Mouse (Mus musculus) lung, postnatal 36 days (tissue): ENCODE measurements around the gene Olfr1513.
"Not testable (repeated sequence)": the region's sequence is repeated elsewhere in the genome, so short reads cannot be mapped to it uniquely, and the experiment has no call there.

ENCODE experiments used
- DNase-seq: peaks from one replicate; pipeline ENCODE4 v3.0.0; 2022; ENCODE audit warnings: mixed read lengths

The Olfr1513 gene

DNA sequence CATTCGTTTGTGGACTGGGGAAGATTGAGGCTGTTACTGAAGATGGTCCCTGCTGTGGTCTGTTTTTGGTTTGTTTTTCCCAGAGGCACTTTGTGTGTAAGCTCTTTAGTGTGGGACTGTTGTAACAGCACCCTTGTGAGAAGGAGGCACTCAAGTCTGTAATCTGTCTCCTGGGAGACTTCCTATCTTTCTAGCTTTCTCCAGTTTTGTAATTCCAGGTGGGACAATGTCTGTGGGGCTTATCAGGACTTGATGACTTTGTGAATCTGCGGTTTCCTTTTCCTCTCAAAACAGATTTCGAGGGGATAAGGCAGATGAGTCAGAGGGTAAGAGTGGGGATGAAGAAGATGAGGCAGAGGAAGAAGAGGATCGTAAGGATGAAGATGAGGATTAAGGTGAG lies at the start of gene Olfr1513:
Olfr1513 (minus strand) TSS at position 101 of the 400 bp plus-strand sequence.
- no peak for DNase-seq

DNA sequence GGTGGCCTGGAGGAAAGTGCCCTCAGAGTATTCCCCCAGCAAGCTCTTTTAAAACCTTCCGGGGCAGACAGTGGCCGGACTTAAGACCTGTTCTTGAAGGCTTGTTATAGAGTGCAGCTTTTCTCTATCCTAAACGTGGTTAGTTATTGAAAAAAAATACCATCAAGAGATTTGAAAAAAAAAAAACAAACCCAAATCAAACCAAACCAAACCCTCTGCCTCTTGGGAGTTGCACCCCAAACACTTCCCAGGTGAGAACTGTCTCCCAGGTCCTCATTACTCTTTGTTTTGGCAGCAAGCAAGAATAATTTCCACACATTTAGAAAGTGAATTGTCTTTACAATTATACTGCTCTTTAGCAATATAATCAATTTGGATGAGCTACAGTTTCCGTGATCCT lies 41.1 kb upstream of the Olfr1513 start, which contains the start of gene Olfr1511:
Olfr1511 (minus strand) TSS at position 101 of the 400 bp plus-strand sequence.
- no peak for DNase-seq

DNA sequence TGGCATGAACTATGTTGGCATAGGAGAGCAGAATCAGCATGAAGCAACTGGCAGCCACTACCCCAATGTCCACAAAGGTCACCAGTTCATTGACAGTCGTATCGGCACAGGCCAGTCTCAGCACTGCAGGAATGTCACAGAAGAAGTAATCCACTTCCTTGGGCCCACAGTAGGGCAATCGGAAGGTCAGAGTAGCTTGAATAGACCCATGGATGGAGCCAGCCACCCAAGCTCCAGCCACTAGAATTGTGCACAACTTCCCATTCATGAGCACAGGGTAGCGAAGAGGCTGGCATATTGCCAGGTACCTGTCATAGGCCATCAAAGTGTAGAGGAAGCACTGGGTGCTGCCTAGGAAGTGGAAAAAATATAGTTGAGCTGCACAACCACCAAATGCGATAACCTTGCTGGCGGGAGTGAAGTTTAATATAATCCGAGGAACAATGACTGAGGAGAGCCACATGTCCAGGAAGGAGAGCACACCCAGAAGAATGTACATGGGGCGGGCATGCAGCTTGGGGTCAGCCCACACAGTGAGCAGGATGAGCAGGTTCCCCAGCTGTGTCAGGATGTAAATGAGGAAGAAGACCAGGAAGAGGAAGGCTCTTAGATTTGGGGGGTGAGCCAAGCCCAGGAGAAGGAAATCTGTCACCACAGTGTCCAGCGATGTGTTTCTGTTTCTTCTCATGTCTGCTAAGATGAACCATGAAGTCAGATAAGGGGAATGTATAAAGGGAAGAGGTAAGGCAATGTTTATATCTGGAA lies 34.1 kb upstream of the Olfr1513 start:
- DNase-seq = not testable (repeated sequence)

DNA sequence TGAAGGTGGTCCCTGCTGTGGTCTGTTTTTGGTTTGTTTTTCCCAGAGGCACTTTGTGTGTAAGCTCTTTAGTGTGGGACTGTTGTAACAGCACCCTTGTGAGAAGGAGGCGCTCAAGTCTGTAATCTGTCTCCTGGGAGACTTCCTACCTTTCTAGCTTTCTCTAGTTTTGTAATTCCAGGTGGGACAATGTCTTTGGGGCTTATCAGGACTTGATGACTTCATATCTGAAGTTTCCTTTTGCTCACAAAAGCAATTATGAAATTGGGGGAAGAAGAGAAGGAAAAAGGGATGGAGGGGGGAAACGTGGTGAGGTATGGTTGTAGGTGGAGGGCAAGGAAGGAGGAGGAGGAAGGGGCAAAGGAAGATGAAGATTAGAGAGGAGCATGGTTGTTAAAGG lies 22.9 kb upstream of the Olfr1513 start, which contains the start of gene Olfr1512:
Olfr1512 (minus strand) TSS at position 101 of the 400 bp plus-strand sequence.
- no peak for DNase-seq

DNA sequence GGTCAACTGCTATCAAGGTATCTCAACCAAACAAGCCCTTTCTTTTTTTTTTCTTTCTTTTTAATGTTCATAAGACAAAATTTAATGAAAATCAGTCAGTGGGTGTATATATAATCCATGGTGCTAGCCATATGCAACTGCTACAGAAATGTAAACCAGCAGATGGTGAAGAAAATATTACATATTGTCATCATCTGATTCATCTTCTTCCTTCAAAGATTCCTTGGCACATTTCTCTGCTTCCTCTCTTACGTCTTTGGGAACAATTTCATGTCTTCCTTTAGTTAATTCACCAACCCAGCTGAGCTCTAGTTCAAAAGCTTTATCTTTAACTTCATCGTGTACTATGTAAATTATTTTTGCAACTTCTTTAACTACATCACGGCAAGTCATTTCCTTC lies 12.5 kb upstream of the Olfr1513 start:
- no peak for DNase-seq

DNA sequence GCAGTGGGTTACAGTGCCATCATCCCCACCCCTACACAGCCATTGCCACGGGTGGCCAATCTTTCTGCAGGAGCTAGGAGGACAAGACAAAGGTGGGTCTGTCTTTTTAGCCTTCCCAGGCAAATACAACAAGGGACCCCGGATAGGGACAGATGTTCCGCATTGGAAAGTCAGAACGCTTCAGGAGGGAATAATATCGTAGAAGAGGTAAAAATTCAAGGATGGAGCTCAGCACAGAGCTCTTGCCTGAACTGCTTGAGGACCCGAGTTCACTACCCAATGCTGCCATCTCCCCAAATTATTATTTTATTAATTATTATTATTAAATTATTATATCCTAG lies 16.7 kb downstream of the Olfr1513 start:
- DNase-seq = no peak

DNA sequence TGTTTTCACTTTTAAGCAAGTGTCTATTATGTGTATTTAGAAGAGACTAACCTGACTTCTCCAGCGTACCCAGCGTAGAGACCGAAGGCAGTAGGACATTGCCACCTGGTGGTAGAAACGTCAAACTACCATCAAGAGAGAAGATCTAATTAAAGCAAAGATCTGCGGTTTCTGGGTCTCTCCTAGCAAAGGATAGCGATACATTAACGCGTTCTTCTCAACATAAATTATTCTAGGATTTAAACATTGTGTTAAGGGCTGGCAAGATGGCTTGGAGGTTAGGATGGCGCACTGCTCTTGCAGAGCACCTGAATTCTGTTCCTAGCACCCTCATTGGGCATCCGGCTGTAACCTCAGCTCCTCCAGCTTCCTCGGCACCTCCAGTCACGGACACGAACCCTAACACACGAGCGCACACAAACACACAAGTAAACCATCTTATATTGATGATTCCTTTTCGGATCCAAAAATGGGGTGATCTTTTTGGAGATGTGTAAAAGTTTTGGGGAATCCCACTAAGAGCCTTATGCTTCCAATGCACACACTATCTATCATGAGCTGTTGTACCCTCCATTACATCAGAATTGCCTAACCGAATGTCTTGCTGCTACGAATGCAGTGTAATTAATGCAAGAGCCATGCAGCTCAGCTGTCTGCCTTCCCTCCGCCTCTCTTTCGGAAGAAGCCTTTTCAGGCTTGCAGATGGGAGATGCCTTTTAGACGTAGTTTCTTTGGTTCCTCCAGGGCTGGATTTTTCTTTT lies 17.3 kb downstream of the Olfr1513 start:
- DNase-seq = peak; percentile 83

DNA sequence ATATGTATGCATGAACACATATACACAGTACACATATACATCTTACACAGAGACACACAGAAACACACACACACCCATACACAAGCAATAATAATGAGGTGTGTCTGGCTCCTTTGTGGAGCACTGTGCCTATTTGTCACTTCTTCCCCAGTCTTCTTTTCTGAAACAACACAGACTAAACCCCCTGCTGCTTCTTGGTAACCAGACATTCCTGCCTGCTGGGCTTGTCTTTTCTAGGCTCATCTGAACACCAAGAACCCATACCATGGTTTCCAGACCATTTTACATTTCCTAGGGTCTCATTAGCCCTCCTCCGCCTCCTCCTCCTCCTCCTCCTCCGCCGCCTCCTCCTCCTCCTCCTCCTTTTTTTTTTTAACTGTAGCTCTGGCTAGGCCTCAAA lies 24.0 kb downstream of the Olfr1513 start:
- no peak for DNase-seq

DNA sequence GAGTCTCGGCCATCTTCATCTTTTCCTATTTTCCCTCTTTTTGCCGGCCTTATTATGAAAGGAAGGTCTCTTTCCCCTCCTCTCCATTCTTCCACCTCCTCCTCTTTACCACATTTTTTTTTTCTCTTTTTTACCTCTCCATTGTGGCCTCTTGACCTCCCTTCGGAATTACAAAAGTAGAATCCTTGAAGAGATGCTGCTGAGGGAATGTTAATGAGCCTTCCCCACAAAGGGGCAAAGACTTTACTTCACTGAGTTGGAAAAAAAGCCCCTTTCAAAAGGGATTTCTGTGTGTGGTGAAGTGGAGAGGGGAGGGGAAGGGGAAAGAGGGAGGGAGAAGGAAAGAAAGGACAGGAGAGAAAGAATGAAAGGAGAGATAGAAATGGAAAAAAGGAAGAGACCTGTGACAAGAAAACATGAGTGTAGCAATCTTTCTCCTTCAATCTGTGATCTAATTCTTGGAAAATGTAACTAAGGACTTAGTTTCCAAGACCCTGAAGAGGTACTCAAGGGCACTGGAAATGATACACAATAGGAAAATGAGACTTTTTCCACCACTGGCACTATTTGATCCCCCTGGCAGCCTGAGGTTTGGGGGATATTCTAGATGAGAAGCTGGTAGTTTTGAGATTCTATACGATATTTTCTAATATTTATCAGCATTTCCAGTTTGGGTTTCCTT lies 25.0 kb downstream of the Olfr1513 start:
- no peak for DNase-seq

DNA sequence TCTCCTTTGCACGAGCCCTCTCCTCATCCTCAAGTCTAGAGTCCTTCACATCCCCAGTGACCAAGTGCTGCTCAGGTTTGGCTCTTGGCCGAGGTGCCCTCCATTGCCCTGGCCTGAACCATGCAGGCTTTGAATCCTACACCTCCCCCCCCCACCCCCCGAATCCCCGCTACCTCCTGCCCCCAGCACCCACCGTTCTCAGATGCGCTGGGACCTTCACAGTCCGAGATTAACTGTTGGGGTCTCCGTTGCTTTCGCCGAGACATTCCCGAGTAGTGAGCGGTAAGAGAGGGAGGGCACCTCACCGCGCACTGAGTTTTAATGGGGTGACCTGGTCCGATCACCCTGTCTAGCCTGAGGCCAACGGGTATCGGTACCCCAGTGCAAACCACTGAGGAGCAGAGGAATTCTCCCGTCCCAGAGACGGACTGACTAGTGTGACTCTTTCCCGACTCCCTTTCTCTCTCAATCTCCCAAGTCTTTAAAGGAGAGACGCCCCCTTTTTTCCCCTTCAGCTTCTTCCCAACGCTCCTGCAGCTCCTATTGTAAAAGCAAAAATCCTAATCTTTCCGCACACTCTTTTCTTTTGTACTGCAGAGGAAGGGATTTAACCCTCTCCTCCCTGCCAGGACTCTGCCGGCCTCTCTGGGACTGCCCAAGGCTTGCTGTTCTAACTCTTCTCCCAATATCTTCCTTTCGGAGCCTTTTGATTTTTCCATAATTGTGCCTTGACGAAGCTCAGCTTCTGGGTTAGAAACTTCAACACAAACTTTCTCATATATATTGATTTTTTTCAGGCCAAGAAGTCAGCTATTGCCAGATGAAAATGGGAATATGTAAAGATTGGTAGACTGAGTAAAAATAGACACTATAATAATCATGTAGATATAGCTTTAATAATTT lies 28.0 kb downstream of the Olfr1513 start, which contains the start of gene Sall2:
Sall2 (minus strand) TSS at position 853 of the 903 bp plus-strand sequence.
- DNase-seq = no peak

DNA sequence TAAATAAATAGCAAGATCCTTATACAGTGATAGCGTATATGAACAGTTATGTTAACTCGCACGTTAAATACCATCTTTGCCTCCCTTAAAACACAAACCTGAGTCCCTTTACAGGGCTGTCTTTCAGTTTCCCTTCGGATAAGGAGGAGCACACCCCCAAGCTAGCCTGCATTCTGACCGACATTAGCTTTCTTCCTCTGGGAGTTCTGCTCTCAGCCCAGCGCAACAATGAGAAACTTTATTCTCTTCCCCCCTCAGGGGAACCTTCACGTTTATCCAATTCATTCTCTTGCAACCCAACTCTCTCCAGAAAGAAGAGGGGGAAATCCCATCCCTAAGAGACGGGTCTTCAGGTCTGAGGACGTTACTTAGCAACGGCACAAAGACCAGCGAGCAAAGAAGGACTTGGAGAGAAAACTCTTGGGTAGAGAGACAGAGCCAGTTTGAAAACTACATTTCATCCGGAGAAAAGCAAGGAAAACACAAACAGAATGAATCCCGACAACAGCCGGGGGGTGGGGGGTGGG lies 28.8 kb downstream of the Olfr1513 start:
- DNase-seq = no peak

DNA sequence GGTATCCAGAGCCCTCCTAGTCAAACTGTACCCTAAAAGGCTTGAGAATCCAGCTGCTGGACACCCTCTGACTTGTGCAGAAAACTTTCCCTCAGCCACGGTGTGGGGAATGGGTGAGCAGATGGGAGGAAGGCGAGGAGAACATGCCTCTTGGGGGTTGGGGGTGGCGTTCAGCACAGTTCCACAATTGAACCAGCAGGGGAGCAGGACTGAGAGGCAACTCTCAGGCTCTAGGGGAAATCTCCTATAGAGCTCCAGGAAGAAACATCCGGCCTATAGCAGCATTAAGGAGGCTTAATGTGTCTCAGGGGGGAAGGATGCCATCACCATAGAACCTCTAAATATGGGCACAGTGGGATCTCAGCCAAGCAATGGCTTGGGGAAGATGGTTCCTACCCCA lies 30.3 kb downstream of the Olfr1513 start:
- DNase-seq = no peak

DNA sequence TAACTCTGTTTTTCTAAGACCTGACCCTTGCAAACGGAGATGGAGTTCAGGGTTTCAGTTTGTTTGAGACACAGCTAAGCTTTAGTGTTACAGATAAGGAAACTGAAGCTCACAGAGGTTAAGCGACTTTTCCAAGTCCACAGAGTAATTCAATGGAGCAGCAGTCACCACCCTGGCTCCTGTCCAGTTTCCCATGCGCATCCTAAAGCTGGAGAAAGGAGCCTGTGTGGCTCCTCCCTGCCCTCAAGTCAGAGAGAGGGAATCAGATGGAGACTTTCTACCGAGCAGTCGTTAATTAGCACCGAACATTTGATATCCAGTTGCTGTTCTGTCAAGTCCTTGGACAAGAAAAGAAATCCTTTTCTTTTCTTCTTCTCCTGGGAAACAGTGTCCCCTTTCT lies 36.8 kb downstream of the Olfr1513 start:
- DNase-seq = no peak

DNA sequence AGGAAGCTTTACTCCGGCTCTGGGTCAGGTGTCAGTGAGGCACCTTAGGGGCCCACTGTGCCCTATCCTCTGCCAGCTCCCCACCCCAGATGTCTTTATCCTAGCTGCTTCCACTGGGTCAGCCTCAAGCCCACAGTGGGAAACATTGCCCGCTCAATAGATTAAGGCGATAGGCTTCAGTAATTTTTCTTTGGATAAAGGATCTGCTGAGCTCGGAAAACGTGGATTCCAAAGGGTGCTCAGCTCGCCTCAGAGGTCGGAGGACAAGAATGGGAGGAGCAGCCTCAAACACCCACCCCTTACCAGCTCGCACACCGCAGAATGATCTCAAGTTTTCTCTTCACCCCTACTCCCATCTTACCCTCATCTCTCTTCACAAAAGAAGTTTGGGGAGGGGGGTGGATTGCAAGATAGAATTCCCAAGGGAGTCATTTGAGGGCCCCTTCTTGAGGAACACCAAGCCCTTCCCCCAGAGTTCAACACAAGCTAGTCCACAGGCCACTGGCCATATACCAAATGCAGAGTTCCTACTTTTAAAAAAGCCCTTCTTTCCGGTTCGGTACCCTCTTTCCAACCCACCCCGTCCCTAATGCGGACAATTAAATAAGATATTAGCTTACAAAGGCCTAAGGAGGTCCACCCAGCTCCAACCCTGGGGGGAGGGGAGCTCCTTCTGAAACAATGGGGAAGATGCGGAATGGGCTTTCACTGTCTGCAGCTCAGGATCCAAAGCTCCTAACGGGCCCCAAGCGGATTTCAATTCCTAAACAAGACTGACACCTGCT lies 39.6 kb downstream of the Olfr1513 start:
- DNase-seq = peak; percentile 15

DNA sequence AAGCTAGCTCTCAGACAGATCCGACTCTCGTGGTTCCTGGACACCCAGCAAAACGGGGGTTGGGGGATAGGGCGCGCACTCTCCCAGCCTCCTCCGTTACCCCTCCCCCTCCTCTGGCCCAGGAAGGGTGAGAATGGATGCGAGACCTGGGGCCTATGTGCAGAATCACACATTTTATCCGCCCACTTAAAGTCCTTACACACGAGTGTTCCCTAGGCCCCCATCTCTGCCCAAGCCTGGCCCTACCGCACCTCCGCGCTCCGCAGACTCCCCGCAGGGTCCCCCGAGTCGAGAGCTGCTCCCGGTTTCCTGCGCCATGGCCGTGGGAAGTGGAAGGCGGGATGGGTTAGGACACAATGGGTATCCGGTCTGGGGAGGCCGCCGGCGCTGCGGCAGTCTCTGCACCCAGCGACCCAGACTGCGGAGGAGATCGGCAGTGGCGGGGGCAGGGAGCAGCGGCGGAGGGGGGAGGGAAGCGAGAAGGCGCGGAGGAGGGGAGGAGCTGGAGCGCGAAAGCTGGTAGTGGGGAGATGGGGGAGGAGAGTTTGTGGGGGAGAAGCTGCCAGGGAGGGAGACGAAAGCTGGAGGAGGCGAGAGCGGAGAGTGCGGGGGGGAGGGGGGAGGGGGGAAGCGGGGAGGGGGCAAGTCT lies 40.3 kb downstream of the Olfr1513 start:
- DNase-seq = peak; percentile 60

DNA sequence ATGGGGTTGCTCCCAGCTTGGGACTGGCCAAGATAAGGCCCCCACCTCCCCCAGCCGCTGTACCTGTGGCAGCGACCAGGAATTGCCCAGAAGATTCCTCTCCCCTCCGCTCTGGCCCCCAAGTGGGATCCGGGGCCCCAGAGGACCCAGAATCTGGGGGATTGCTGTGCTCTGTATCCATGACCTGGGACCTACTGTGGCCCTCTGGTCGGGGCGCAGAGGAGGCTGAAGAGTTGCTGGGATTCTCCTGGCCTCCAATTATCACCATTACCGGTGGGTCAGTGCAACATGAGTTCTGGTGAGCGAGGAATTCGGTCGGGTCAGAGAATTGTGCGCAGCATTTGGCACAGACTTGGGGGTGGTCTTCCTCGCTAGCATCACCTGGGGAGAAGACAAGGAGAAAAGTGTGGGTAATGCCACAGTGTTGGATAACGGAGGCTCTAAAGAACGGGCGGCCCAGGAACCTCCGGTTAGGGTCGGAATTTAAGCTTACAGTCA lies 40.9 kb downstream of the Olfr1513 start:
- DNase-seq = no peak

DNA sequence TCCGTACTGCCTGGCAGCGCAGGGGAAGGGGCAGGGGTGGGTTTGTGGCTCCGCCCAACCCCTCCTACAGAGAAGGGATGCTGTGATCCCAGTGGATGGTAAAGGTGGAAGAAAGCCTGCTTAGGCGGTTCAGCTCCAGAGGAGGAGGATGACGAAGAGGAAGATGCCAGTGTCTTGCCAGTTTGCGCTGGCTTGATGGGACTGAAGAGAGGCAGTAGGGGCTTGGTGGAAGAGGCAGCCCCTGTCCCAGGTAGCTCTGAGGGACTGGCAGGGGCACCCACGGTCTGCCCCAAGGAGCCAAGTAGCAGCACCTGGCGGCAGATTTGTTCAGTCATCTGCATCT lies 41.4 kb downstream of the Olfr1513 start:
- DNase-seq = no peak

DNA sequence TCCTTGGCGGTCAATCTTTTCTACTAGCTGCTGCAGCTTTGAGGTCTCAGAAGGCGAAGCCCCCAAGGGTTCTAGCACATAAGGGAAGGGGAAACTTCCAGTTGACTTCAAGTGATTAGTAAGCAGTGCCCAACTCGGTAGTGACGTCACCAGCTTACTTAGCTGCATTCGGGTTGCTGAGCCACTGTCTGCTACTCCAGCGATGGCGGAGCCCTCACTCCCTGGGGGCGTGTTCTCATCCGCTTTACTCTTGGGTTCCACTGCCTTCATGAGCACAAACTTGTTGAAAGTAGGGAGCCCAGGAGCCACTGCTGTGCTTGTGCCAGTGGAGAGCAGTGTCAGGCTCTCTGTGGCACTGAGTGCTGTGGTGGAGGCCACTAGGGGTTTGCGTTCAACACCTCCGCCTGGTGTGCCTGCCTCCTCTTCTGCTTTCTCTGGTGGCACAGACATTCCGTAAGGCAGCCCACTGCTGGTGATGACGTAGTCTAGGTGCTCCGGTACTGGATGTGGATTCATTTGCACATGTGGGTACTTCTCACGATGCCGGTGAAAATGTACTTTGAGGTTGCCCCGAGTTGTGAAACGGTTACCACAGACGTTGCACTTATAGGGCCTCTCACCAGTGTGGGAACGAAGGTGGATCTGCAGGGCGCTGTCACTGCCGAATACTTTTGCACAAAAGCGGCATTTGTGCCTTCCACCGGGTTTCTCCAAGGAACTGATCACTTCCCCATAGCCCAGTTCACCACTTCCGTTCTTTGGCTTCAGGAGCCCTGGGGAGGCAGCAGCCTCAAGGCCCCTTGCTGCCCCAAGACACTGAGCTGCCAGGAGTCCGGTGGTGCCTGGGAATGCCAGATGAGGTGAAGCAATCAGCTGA lies 42.0 kb downstream of the Olfr1513 start:
- DNase-seq = no peak

DNA sequence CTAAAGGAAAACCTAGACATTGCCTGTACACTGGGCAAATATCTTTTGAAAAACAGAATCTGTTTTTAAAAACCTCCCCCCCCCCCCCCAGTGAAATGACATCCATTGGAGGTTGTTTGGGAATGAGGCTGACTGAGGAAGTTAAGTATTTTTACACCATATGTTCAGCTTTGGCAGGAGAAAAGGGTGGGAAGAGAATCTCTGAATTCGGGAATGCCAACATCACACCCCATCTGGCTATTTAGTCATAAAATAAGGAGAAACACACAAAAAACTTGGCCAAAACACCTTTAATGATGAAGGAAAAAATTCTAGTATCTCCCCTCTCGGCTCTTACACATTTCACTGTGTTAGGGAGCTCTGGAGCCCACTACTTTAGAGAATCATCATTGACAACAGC lies 45.3 kb downstream of the Olfr1513 start:
- DNase-seq = no peak

DNA sequence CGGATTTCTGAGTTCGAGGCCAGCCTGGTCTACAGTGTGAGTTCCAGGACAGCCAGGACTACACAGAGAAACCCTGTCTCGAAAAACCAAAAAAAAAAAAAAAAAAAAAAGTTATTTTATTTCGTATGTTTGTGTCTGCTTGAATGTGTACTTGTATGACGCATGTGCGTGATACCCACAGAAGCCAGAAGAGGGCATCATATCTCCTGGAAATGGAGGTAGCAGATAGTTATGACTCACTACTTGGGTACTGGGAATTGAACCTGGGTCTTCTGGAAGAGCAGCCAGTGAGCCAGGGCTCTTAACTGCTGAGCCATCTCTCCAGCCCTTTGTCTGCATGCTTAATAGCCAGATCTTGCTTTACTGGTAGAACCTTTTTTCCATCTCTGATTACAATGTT lies 45.9 kb downstream of the Olfr1513 start:
- DNase-seq = not testable (repeated sequence)
